Mouse (Mus musculus): ENCODE data around the gene Lyzl4. TPM values are rescaled to one million over a fixed set of nuclear protein-coding genes. Genes with fewer than 3 reads are reported as not detected.

Gene Lyzl4
- total RNA-seq, 2 experiments from 2014 or later: 0.69 to 1.3 TPM

DNA sequence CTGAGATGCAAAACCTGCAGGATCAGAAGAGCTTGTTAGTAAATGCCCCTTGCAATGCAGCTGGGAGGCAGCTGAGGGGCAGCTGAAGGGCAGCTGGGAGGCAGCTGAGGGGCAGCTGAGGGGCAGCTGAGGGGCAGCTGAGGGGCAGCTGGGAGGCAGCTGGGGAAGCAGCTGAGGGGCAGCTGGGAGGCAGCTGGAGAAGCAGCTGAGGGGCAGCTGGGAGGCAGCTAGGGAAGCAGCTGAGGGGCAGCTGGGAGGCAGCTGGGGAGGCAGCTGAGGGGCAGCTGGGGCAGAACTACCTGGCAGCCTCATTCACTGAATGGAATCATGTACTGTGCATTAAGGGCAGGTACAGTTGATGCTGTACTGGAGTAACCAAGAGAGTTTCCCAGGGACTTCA, 100.4 kb downstream of the Lyzl4 start:
- DNase-seq (ENCODE audit: low spot score in 2 of 2): no peak

DNA sequence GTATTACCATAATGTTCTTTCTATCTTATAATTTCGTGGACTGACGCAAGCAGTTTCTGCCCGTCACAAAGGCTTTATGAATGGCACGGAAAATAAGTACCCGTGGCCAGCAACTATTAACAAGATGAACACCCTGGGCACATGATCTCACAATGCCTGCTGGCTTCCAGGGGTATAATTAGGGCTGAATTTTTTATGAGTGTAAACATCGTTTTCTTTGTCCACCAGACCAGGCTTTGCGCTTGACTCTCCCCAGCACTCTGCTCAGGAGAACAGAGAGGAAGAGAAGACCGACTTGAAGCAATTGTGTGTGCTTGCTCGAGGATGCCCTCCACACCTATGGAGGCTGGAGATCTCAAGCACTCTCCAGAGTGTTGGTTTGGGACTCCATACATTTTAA, 109.3 kb downstream of the Lyzl4 start:
- DNase-seq (ENCODE audit: low spot score in 2 of 2): no peak

DNA sequence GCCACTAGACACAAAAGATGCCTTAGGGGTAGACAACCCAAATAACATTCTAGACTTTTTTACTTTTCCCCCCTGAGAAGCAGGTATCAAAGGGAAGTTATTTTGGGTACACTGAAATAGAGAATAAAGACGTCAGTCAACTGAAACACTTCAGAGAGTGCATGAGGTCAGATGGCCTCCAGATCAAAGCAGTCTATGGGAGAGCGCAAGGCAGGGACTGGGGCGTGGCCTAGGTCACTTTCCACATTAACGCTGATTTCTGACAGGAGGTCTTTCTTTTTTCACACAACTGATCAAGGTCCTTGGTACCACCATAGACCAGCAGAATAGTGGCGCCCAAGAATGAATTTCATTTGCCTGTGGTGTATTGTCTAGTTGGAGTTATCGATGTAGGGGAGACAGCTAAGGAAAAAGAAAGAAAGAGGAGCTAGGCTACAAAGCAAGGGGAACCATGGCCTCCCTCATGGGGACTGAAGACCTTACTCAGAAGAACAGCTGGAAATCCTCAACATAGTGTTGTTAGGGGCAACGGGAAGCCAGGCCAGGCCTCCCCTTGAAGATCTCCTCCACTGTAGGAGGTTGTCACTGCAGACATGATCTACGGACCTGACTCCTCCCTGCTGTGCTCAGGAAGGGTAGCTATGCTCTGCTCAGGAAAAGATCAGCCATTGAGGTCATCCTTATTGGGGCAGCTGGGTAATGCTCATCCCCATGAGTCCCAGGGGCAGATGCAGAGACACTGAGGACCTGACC, 113.1 kb downstream of the Lyzl4 start:
- DNase-seq (ENCODE audit: low spot score in 2 of 2): no peak

Other genes with a start within 250 kb of the Lyzl4 start
- 100 to 1,000 TPM; 541 to 561 TPM for gene Cck, start 146.4 kb downstream of the Lyzl4 start, total RNA-seq (2021)
- gene Vipr1, start 620 bp upstream of the Lyzl4 start, total RNA-seq (2021): 10 to 100 TPM; 10.6 TPM
- 10 to 100 TPM; 26.4 to 28.7 TPM for gene Sec22c, start 63.4 kb upstream of the Lyzl4 start, total RNA-seq (2021)
- 10 to 100 TPM; 83.1 to 92.6 TPM for gene Ss18l2, start 68.2 kb upstream of the Lyzl4 start, total RNA-seq (2021)
- 100 to 1,000 TPM; 105 to 121 TPM for gene Nktr, start 77.1 kb upstream of the Lyzl4 start, total RNA-seq (2021)
- gene Zfp651, start 117.2 kb upstream of the Lyzl4 start, total RNA-seq (2021): 100 to 1,000 TPM; 105 to 107 TPM
- 1 to 10 TPM; 3.2 to 4.3 TPM for gene Klhl40, start 135.5 kb upstream of the Lyzl4 start, total RNA-seq (2021)
- gene Hhatl, start 150.4 kb upstream of the Lyzl4 start, total RNA-seq (2021): 1 to 10 TPM; 7.5 to 8.3 TPM
- gene Ccdc13, start 197.4 kb upstream of the Lyzl4 start, total RNA-seq (2021): 1 to 10 TPM; 8.3 to 9.4 TPM
- gene Higd1a, start 216.3 kb upstream of the Lyzl4 start, total RNA-seq (2021): 100 to 1,000 TPM in 1 of 2 experiments, 10 to 100 TPM in 1; 96.5 to 101 TPM